Mouse (Mus musculus): ENCODE results near the gene Asxl1.
A peak's percentile ranks its signal among the peaks of the same experiment; 100 is the strongest.

The Asxl1 gene

DNA sequence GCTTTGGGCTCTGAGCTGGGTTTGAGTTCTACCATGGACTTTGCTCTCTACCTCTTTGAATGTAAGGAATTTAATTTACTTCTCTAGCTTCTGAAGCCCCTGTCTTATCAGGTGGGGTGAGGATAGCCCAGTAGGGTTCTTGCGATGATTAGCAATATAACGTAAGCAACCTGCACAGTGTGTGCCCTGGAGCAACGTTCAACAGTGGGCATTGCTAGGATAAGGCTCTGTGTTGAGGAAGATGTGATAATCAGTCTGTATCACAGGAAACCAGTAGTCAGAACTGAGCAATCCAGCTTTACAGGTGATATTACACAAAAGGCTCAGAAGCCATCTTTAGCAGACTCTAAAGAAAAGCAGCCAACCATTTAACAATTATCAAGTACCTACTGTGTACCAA lies 11.3 kb upstream of the Asxl1 start:
- TF ChIP-seq GATA4 (IDR thresholded peaks at IDR 0.05; ENCODE audit: insufficient replicate concordance, low read length), result no peak

- no peak for TF ChIP-seq GATA4 (IDR thresholded peaks at IDR 0.05; ENCODE audit: insufficient replicate concordance, low read length)
Observed at GRCm38 (mm10) chr2:153336117-153336516, 9.5 kb upstream of the Asxl1 start.

DNA sequence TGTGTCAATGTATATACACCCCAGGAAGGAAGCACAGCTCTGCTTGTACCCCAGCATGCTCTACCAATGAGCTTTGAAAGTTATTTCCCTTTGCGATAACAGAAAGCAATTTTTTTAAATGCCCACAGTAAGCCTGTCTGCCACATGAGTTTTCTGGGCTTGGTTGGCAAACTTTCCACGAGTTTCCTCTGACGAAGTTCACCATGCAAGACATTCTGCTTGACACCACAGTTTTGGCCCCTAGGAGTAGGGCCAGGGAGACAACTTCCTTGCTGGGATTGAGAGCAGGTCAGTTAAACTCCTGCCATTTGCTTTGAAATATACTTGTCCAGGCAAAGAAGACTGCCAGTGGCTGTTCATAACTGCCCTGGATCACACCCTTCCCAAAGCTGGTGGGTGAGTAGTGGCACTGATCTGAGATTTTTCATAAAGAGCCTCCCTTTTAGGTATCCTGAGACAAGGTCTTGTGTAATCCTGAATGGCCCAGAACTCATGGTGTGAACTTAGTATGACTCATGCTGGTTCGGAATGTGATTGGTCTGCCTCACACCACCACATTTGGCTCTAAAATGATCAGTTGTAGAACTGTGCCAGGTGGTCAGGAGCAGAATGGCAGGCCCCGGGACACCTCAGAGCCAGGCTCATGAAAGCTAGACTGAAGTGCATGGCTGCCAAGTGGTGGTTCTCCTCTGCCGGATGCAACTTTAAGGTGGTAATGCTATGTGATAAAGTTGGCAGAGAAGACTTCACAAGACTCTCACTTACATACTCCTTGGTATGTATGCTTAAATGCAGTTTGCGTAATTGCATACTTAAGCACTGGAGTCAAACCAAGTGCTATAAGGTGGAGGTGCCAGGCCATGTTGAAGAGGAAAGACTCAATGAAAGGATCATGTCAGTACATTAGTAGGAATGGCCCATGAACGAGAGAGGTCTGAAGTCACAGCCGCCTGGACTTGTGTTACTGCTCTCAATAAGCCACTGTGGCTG lies 7.0 kb upstream of the Asxl1 start:
- TF ChIP-seq GATA4 (IDR thresholded peaks at IDR 0.05; ENCODE audit: insufficient replicate concordance, low read length), result no peak

DNA sequence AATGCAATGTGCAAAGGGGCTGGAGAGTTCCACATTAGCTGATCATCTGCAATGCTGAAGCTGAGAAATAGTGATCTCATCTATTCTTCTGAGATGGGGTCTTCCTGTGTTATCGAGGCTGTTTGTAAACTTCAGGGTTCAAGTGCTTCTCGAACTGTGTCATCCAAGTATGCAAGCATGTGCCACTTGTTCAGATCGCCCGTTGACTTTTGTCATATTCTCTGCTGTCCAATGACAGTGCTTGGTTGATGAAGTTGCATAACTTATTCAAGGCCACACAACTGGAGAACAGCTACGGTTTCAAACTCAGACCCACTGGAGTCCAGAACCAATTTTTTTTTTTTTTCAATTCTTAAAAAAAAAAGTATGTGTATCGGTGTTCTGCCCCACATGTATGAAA lies 3.5 kb upstream of the Asxl1 start:
- TF ChIP-seq GATA4 (IDR thresholded peaks at IDR 0.05; ENCODE audit: insufficient replicate concordance, low read length), result no peak

- TF ChIP-seq GATA4 (IDR thresholded peaks at IDR 0.05; ENCODE audit: insufficient replicate concordance, low read length), result no peak
Observed at GRCm38 (mm10) chr2:153342602-153343001, 3.0 kb upstream of the Asxl1 start.

DNA sequence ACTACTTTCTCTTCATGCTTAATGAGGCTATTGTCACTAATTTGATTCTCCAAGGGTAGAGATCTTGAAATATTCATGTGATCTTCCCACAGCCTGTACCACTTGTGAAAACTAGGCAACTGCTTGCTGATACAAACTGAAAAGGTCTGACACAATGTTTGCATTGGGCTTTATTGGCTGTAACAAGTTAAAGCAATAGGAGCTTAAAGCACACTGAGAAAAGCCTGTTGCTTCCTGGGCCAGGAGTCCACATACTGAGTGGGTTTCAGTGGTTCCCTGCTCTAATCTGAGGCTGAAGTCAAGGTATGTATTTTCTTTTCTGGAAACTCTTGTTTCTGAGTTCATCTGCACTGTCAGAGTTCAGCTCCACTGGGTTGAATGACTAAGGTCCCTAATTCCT lies 2.4 kb upstream of the Asxl1 start:
- no peak for TF ChIP-seq GATA4 (IDR thresholded peaks at IDR 0.05; ENCODE audit: insufficient replicate concordance, low read length)

DNA sequence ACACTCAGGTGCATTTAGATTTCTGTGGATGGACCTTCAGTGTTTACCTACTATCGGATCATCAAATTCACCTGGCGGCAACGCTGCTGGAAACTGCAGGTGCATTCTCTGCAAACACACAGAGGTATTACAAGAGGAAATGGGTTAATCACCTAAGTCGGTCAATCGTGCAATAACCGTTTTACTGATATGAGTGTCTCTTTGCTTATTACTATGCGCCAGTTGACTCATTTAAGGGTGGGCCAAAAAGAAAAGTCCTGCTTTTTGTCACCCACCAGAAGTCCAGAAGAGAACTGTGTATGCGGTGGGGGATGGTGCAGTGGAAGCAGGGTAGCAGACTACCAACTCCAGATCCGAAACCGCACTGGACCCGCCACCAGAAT lies 567 bp upstream of the Asxl1 start:
- no peak for TF ChIP-seq GATA4 (IDR thresholded peaks at IDR 0.05; ENCODE audit: insufficient replicate concordance, low read length)

GRCm38 (mm10) chr2:153346221-153347182 lies 873 bp downstream of the Asxl1 start:
- no peak for TF ChIP-seq GATA4 (IDR thresholded peaks at IDR 0.05; ENCODE audit: insufficient replicate concordance, low read length)

DNA sequence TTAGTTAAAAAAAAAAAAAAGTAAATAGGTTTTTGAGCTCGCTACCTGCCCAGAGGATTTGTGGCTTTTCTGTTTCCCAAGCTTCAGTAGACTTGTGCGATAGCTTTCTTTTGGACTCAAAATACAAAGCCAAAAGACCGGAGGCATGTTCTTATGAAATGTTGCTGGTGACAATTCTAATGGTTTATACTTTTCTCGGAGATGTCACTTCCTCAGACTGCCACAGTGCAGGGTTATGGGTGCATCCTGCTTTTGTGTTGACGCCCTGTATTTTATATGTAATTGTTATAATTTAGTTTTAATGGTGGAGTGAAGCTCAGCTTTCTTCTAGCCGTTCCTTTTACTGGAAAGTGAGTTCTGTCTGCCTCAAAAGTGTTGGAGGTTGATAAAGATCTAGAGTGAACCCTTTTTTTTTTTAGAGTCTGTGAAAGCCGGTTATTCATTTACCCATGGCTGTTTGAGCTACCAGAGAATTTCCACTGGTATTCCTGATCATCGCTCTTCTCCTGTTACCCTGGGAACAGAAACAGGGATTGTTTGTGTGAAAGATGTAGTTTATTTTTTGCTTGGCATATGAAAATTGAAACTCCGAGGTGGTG lies 1.7 kb downstream of the Asxl1 start:
- peak; percentile 86 for TF ChIP-seq GATA4 (IDR thresholded peaks at IDR 0.05; ENCODE audit: insufficient replicate concordance, low read length)

GRCm38 (mm10) chr2:153348100-153348831 lies 2.6 kb downstream of the Asxl1 start:
- TF ChIP-seq GATA4 (IDR thresholded peaks at IDR 0.05; ENCODE audit: insufficient replicate concordance, low read length), result no peak

GRCm38 (mm10) chr2:153350552-153351181 lies 5.0 kb downstream of the Asxl1 start:
- TF ChIP-seq GATA4 (IDR thresholded peaks at IDR 0.05; ENCODE audit: insufficient replicate concordance, low read length), result peak; percentile 94

- TF ChIP-seq GATA4 (IDR thresholded peaks at IDR 0.05; ENCODE audit: insufficient replicate concordance, low read length), result no peak
Observed at GRCm38 (mm10) chr2:153354648-153355047, 9.0 kb downstream of the Asxl1 start.

GRCm38 (mm10) chr2:153356784-153357183 lies 11.2 kb downstream of the Asxl1 start:
- TF ChIP-seq GATA4 (IDR thresholded peaks at IDR 0.05; ENCODE audit: insufficient replicate concordance, low read length), result no peak

DNA sequence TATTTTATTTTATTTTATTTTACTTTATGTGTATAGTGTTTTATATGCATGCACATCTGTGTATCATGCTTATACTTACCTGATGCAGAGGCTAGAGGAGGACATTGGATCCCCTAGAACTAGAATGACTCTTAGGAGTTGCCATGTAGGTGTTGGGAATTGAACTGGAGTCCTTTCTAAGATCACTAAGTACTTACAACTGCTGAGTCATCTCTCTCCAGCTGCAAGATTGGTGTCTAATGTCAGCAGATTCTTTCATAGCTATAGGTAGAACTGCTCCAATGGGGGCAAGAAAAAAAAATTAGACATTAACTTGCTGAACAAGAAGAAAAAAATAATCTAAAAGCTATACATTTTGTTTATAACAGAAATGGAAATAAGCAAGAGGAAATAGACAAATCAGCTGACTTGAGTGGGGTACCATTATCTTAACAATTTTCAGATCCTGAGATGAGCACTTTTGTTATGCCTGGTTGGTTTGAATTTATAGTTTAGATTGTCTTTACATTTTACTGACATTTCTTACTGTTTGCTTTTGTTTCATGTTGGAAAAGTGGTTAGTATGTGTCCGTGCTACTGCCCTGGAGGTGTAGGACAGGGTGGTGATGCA lies 15.6 kb downstream of the Asxl1 start:
- TF ChIP-seq GATA4 (IDR thresholded peaks at IDR 0.05; ENCODE audit: insufficient replicate concordance, low read length), result no peak
